Mouse (Mus musculus) neural tube, embryonic 12.5 days (tissue): ENCODE results near the gene Pi16. TPM values are rescaled to one million over a fixed set of nuclear protein-coding genes. Genes with fewer than 3 reads are reported as not detected.

Source experiments
- ATAC-seq: fragments of 200-750 bp; cut with Nextera tagmentation; 2 replicates; pipeline ENCODE4 v1.8.0; 2017; ENCODE audit warnings: low read depth, mild to moderate bottlenecking, moderate TSS enrichment, moderate library complexity; ENCODE audit not compliant: low FRiP score
- H3K27ac ChIP-seq: fragments of 300-500 bp; sonication (generic); 2 replicates; pipeline ENCODE4 v1.5.1; 2016
- H3K27me3 ChIP-seq: fragments of 300-500 bp; sonication (generic); replicated peaks from 2 replicates; pipeline ENCODE4 v1.6.1; 2016; ENCODE audit warnings: mild to moderate bottlenecking
- H3K36me3 ChIP-seq: fragments of 300-500 bp; sonication (generic); 2 replicates; pipeline ENCODE4 v1.6.1; 2016; ENCODE audit warnings: mild to moderate bottlenecking
- H3K4me1 ChIP-seq: fragments of 300-500 bp; sonication (generic); 2 replicates; pipeline ENCODE4 v1.6.1; 2016
- H3K4me2 ChIP-seq: fragments of 300-500 bp; sonication (generic); replicated peaks from 2 replicates; pipeline ENCODE4 v1.6.1; 2016; ENCODE audit warnings: mild to moderate bottlenecking
- H3K4me3 ChIP-seq: fragments of 300-500 bp; sonication (generic); 2 replicates; pipeline ENCODE4 v1.5.1; 2016
- H3K9ac ChIP-seq: fragments of 300-500 bp; sonication (generic); 2 replicates; pipeline ENCODE4 v1.6.1; 2016; ENCODE audit warnings: mild to moderate bottlenecking
- H3K9me3 ChIP-seq: fragments of 300-500 bp; sonication (generic); 2 replicates; pipeline ENCODE4 v1.6.1; 2016; ENCODE audit warnings: mild to moderate bottlenecking
- WGBS: fragments of 180-500 bp; shearing (Covaris S2); methylation state at CpG from one replicate; pipeline ENCODE4 v1.1.7; 2016; 5-methylcytosine and 5-hydroxymethylcytosine counted together
- polyA plus RNA-seq: library from polyadenylated mRNA; unstranded; fragments of >200 nt; fragmentation: Nextera tagmentation; extraction: Ambion mirVana; gene quantifications from 2 replicates; pipeline ENCODE4 v1.2.1, GENCODE M21; 2016

Gene Pi16
- polyA plus RNA-seq, 1 experiment from 2014 or later: 1.3 TPM

GRCm38 (mm10) chr17:29293807-29294605 lies 23.5 kb upstream of the Pi16 start:
- Histone ChIP-seq H3K4me1 (no peaks in the 10 kb centered on the region), H3K27ac (no peak overlapping the region), H3K36me3 (peaks cover 46% of the 10 kb centered on the region), H3K9me3 (no peaks in the 10 kb centered on the region), H3K4me2 (no peak overlapping the region), H3K27me3 (no peaks in the 10 kb centered on the region), H3K4me3 (no peak overlapping the region), H3K9ac (no peak overlapping the region)
- no peak for ATAC-seq
- WGBS: 83% methylated on average over 9 of the region's 9 CpGs

DNA sequence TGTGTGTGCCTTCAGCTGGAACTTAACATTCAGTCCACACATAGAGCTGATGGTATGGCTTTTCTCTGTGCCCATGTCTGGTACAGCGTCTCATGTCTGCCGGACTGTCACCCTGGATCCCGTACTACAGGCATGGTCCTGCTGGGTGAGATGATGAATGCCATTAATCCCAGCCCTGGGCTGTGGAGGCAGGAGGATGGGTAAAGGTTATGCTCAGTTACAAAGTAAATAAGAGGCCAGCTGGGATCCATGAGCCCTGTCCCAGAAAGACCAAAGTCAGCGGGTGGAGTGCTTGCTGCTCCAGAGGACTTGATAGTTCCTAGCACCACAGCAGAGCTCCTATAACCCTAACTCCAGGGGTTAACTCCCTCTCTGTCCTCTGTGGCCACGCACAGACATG lies 21.6 kb upstream of the Pi16 start:
- 73% methylated on average over 5 of the region's 5 CpGs for WGBS
- Histone ChIP-seq H3K27ac (no peak overlapping the region), H3K27me3 (no peaks in the 10 kb centered on the region), H3K9me3 (no peaks in the 10 kb centered on the region), H3K4me1 (no peaks in the 10 kb centered on the region), H3K9ac (no peak overlapping the region), H3K4me2 (no peak overlapping the region), H3K4me3 (no peak overlapping the region), H3K36me3 (peaks cover 60% of the 10 kb centered on the region)
- no peak for ATAC-seq

GRCm38 (mm10) chr17:29297321-29297720 lies 20.2 kb upstream of the Pi16 start:
- Histone ChIP-seq H3K4me2 (no peak overlapping the region), H3K27ac (no peak overlapping the region), H3K9ac (no peak overlapping the region), H3K4me3 (no peak overlapping the region), H3K36me3 (peaks cover 73% of the 10 kb centered on the region), H3K4me1 (no peaks in the 10 kb centered on the region), H3K27me3 (no peaks in the 10 kb centered on the region), H3K9me3 (no peaks in the 10 kb centered on the region)
- 79% methylated on average over 10 of the region's 10 CpGs for WGBS
- ATAC-seq: no peak

GRCm38 (mm10) chr17:29297813-29298212 lies 19.7 kb upstream of the Pi16 start:
- ATAC-seq: no peak
- H3K4me3 ChIP-seq: no peak overlapping the region
- H3K36me3 ChIP-seq: peaks cover 73% of the 10 kb centered on the region
- H3K4me1 ChIP-seq: peaks cover under 1% of the 10 kb centered on the region; the same call in 1 of the 2 replicates
- H3K27ac ChIP-seq: no peak overlapping the region
- no peak overlapping the region for H3K9ac ChIP-seq
- H3K4me2 ChIP-seq: no peak overlapping the region
- H3K27me3 ChIP-seq: no peaks in the 10 kb centered on the region
- H3K9me3 ChIP-seq: no peaks in the 10 kb centered on the region
- WGBS: 89% methylated on average over 6 of the region's 6 CpGs

DNA sequence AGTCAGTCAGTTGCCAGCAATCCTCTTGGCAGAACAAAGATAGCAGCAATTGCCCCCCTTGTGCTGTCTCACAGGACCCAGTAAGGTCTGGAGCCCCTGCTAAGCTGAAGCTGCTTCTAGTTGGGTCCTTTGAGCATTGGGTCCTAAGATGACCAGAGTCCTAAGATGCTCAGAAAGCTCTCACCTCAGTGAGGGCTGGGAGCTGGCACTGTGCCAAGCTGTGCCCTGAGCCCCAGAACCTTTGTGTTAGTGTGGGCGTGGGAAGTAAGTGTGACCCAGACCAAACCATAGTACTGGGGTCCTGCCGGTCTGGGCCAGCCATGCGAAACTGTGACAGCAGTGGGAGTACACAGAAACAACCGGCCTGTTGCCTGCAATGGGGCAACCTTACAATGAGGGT lies 18.2 kb upstream of the Pi16 start:
- Histone ChIP-seq H3K9me3 (no peaks in the 10 kb centered on the region), H3K27me3 (no peaks in the 10 kb centered on the region; the same call in 1 of the 2 replicates), H3K36me3 (peaks cover 65% of the 10 kb centered on the region), H3K4me3 (no peak overlapping the region), H3K4me1 (peaks cover 4% of the 10 kb centered on the region), H3K9ac (no peak overlapping the region), H3K4me2 (no peak overlapping the region), H3K27ac (no peak overlapping the region)
- no peak for ATAC-seq
- WGBS: 93% methylated on average over 4 of the region's 4 CpGs

- Histone ChIP-seq H3K4me2 (no peak overlapping the region), H3K36me3 (peaks cover 50% of the 10 kb centered on the region), H3K27ac (no peak overlapping the region), H3K9me3 (no peaks in the 10 kb centered on the region), H3K4me3 (no peak overlapping the region), H3K9ac (no peak overlapping the region), H3K4me1 (peaks cover 4% of the 10 kb centered on the region), H3K27me3 (no peaks in the 10 kb centered on the region; the same call in 1 of the 2 replicates)
- 96% methylated on average over 7 of the region's 7 CpGs for WGBS
- ATAC-seq: no peak
Measured at GRCm38 (mm10) chr17:29300926-29301325, 16.6 kb upstream of the Pi16 start.

- peaks cover 4% of the 10 kb centered on the region for H3K4me1 ChIP-seq
- peaks cover 46% of the 10 kb centered on the region for H3K36me3 ChIP-seq
- no peak overlapping the region for H3K4me3 ChIP-seq
- H3K27ac ChIP-seq: no peak overlapping the region
- no peaks in the 10 kb centered on the region for H3K9me3 ChIP-seq
- ATAC-seq: no peak
- 97% methylated on average over 6 of the region's 6 CpGs for WGBS
- no peaks in the 10 kb centered on the region; the same call in 1 of the 2 replicates for H3K27me3 ChIP-seq
- no peak overlapping the region for H3K9ac ChIP-seq
- H3K4me2 ChIP-seq: no peak overlapping the region
Measured at GRCm38 (mm10) chr17:29301421-29301820, 16.1 kb upstream of the Pi16 start.

DNA sequence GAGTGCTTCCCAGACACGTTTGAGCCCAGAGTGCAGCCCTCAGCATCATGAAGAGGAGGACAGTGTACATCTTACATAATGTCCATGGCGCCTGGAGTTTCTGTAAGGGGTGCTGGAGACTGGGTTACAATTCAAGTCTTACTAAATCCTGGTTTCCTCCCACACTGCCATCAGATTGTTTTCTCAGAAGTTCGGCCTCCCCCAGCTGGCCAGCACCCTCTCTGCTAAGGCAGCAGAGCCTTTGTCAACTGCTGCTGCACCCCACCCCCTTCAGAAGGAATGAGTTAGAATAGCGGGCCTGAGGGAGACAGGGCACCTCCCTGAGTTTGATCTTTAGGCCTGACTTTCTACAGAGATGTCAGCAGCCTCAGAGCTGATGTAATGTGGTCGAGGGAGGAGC lies 15.3 kb upstream of the Pi16 start:
- Histone ChIP-seq H3K4me2 (no peak overlapping the region), H3K27ac (no peak overlapping the region), H3K9me3 (no peaks in the 10 kb centered on the region), H3K4me3 (no peak overlapping the region), H3K27me3 (no peaks in the 10 kb centered on the region; the same call in 1 of the 2 replicates), H3K36me3 (peaks cover 42% of the 10 kb centered on the region), H3K9ac (no peak overlapping the region), H3K4me1 (peaks cover 4% of the 10 kb centered on the region)
- WGBS: 77% methylated on average over 5 of the region's 5 CpGs
- no peak for ATAC-seq

- Histone ChIP-seq H3K27ac (no peak overlapping the region), H3K4me3 (no peak overlapping the region), H3K4me1 (peaks cover 4% of the 10 kb centered on the region)
Measured at GRCm38 (mm10) chr17:29303087-29303486, 14.4 kb upstream of the Pi16 start.

GRCm38 (mm10) chr17:29303856-29304255 lies 13.6 kb upstream of the Pi16 start:
- H3K36me3 ChIP-seq: peaks cover 31% of the 10 kb centered on the region
- no peak overlapping the region for H3K4me3 ChIP-seq
- 65% methylated on average over 3 of the region's 3 CpGs for WGBS
- peaks cover 4% of the 10 kb centered on the region for H3K4me1 ChIP-seq
- no peak overlapping the region for H3K9ac ChIP-seq
- no peak overlapping the region for H3K27ac ChIP-seq
- H3K4me2 ChIP-seq: no peak overlapping the region
- no peaks in the 10 kb centered on the region; the same call in 1 of the 2 replicates for H3K27me3 ChIP-seq
- ATAC-seq: no peak
- no peaks in the 10 kb centered on the region for H3K9me3 ChIP-seq

More at GRCm38 (mm10) chr17:29303087-29303486, 14.4 kb upstream of the Pi16 start:
- Histone ChIP-seq H3K4me2 (no peak overlapping the region), H3K36me3 (peaks cover 35% of the 10 kb centered on the region), H3K9me3 (no peaks in the 10 kb centered on the region), H3K9ac (no peak overlapping the region), H3K27me3 (no peaks in the 10 kb centered on the region; the same call in 1 of the 2 replicates)
- no peak for ATAC-seq
- 46% methylated on average over 3 of the region's 3 CpGs for WGBS

- H3K4me2 ChIP-seq: no peak overlapping the region
- no peak for ATAC-seq
- H3K27me3 ChIP-seq: no peaks in the 10 kb centered on the region; the same call in 1 of the 2 replicates
- no peak overlapping the region for H3K9ac ChIP-seq
- H3K27ac ChIP-seq: no peak overlapping the region
- peaks cover 4% of the 10 kb centered on the region for H3K4me1 ChIP-seq
- H3K36me3 ChIP-seq: peaks cover 27% of the 10 kb centered on the region
- 72% methylated on average over 13 of the region's 13 CpGs for WGBS
- no peak overlapping the region for H3K4me3 ChIP-seq
- no peaks in the 10 kb centered on the region for H3K9me3 ChIP-seq
Measured at GRCm38 (mm10) chr17:29304376-29305057, 13.0 kb upstream of the Pi16 start.

DNA sequence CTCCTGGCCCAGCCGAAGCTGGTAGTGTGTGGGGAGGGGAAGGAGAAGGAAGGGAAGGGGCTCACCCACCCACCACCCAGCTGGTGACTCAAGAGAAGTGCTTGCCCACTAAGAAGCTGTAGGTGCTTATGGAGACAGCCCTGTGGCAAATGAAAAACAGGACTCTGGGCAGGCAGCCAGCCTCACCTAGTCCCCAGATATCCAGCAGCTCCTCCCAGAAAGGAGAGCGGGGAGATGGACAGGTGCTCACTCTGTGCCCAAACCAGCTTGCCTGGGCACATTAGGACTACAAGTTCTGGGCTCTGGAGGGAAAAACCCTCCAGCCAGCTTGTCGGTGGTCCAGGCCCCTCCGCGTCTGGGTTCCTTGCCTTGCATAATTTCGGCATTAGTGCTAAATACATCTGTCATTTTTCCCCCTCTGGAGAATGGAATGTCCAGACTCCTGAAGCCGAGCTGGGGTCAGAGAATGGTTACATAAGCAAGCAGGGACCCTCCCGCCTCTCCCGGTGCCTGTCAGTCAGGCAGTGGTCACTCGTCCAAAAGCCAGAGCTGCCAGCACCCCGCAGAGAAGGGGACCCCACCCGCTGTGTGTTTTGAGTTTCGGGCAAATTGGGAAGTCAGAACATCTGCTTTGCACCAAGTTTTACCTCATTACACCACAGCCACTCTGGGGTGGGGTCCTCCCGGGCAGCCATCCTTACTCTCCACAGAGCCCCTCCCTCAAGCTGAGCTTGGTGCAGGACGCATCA lies 12.2 kb upstream of the Pi16 start:
- ATAC-seq: no peak
- H3K9ac ChIP-seq: no peak overlapping the region
- H3K27ac ChIP-seq: no peak overlapping the region
- no peak overlapping the region for H3K4me3 ChIP-seq
- H3K36me3 ChIP-seq: peaks cover 20% of the 10 kb centered on the region
- H3K4me2 ChIP-seq: no peak overlapping the region; the same call in 1 of the 2 replicates
- peaks cover 4% of the 10 kb centered on the region for H3K4me1 ChIP-seq
- WGBS: 37% methylated on average over 15 of the region's 15 CpGs
- no peaks in the 10 kb centered on the region for H3K9me3 ChIP-seq
- H3K27me3 ChIP-seq: no peaks in the 10 kb centered on the region; the same call in 1 of the 2 replicates
